Mouse (Mus musculus) neutrophil, adult 65 days (primary cell): ENCODE measurements around the gene Zfp120. TPM values are rescaled to one million over a fixed set of nuclear protein-coding genes. Genes with fewer than 3 reads are reported as not detected.

Experiments
- total RNA-seq: library from RNA; stranded (reverse); gene quantifications from 2 replicates; pipeline ENCODE4 v1.2.4, GENCODE M21; 2023

The Zfp120 gene
- 7.8 and 9.3 TPM in 2 replicates for total RNA-seq

GRCm38 (mm10) chr2:150136435-150136897 is at the start of gene Zfp120:
TSS of gene Zfp120 (minus strand) at chr2:150136708.

DNA sequence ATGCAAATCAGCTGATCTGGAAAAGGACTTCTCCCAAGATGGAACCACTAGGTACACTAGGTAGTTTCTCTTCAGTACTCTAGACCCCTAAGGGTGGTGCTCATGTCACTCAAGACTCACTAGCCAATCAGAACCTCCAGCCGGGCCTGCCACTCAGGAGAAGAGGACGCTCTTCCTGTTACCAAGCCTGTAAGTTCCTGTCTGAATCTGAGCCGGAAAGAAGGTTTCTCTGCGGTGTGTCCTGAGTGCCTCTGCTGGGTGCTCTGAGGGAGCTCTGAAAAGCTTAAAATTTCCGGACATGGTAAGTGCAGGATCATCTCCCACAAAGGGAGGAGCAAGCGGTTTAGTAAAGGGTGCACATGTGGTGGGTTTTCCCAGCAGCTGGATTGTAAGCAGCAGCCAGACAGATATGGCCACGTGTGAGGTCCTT is 45.1 kb upstream of the Zfp120 start, which contains the start of gene Gm14139:
TSS of gene Gm14139 (plus strand) at position 186 of the 430 bp plus-strand sequence.

DNA sequence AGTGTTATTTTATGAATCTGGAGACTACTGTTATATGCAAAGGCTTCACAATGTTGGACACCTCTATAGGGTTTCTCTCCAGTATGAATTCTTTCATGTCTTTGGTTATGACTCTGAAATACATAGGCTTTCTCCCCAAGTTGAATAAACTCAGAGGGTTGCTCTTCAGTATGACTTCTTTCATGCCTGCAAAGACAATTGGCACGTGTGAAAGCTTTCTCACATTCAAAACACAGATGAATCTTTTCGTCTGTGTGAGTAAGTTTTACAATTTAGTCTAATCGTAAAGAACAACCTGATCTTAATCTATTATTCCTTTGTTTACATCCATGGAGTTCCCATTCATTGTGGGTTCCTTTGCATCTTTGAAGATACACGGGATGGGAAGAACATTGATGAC is 43.1 kb upstream of the Zfp120 start, which contains the start of gene Gm10770:
TSS of gene Gm10770 (minus strand) at position 101 of the 400 bp plus-strand sequence.

Other genes starting within 250 kb of the Zfp120 start
- not detected in 2 replicates for gene Gm10770, start 43.0 kb upstream of the Zfp120 start, total RNA-seq
- gene Gm14139, start 45.0 kb upstream of the Zfp120 start, total RNA-seq: not detected in 2 replicates
- gene Zfp937, start 81.4 kb upstream of the Zfp120 start, total RNA-seq: 0.20 and 0.54 TPM in 2 replicates
- gene Gm21994, start 118.9 kb upstream of the Zfp120 start, total RNA-seq: 4.1 and 5.5 TPM in 2 replicates
- gene Gm14124, start 120.8 kb upstream of the Zfp120 start, total RNA-seq: not detected in 2 replicates
- gene Gm10130, start 187.0 kb upstream of the Zfp120 start, total RNA-seq: not detected in 2 replicates
- gene 3300002I08Rik, start 226.1 kb upstream of the Zfp120 start, total RNA-seq: 0.66 TPM in 1 of 2 replicates, not detected in the other